Mouse (Mus musculus) CH12.LX (cell line): ENCODE results near the gene Fer. TPM values are rescaled to one million over a fixed set of nuclear protein-coding genes. Genes with fewer than 3 reads are reported as not detected.
A peak's percentile ranks its signal among the peaks of the same experiment; 100 is the strongest.

Experiments used
- DNase-seq: peaks from one replicate; pipeline ENCODE4 v3.0.0-alpha.2; 2013; ENCODE audit errors: extremely low read depth
- H3K27ac ChIP-seq: 2 replicates; pipeline ENCODE4 v1.5.1; 2012; ENCODE audit warnings: low read depth, mild to moderate bottlenecking, control low read depth, moderate library complexity; ENCODE audit not compliant: insufficient read depth
- H3K27me3 ChIP-seq: replicated peaks from 2 replicates; pipeline ENCODE3; 2012; ENCODE audit warnings: inconsistent platforms
- H3K36me3 ChIP-seq, 2 experiments: replicated peaks in 1 of 2; 2 replicates each; pipeline versions ENCODE3 to v1.6.1; 2012; ENCODE audit warnings: inconsistent platforms in 1 of 2, low read length in 1 of 2, mild to moderate bottlenecking in 1 of 2, mixed read lengths in 1 of 2, moderate library complexity in 1 of 2; ENCODE audit not compliant: control insufficient read depth in 1 of 2, insufficient read depth in 1 of 2
- H3K4me1 ChIP-seq, 2 experiments: 2 replicates each; pipeline ENCODE4 v1.6.1; 2012; ENCODE audit warnings: inconsistent platforms in 1 of 2, moderate library complexity in 1 of 2; ENCODE audit not compliant: insufficient read depth in 2 of 2, control insufficient read depth in 1 of 2
- H3K4me2 ChIP-seq: 2 replicates; pipeline ENCODE4 v1.6.1; 2012; ENCODE audit warnings: low read depth, mild to moderate bottlenecking, control low read depth; ENCODE audit not compliant: poor library complexity, insufficient read depth, severe bottlenecking
- H3K4me3 ChIP-seq, 3 experiments: fragments of 150-350 bp in 1 of 3; sonication (generic) in 1 of 3; replicated peaks in 1 of 3; 2 replicates each; pipeline versions ENCODE3 to v1.5.1; 2011 to 2012; ENCODE audit warnings: low read depth in 2 of 3, low read length in 2 of 3, mild to moderate bottlenecking in 2 of 3, moderate library complexity in 2 of 3, control low read depth in 1 of 3, improper control_type of control experiment in 1 of 3, inconsistent platforms in 1 of 3, mixed read lengths in 1 of 3; ENCODE audit not compliant: poor library complexity in 1 of 3
- H3K79me2 ChIP-seq: replicated peaks from 2 replicates; pipeline ENCODE4 v1.6.1; 2012; ENCODE audit warnings: mild to moderate bottlenecking, moderate library complexity; ENCODE audit not compliant: control insufficient read depth, poor library complexity, insufficient read depth, severe bottlenecking; ENCODE audit errors: extremely low read depth
- H3K9ac ChIP-seq: 2 replicates; pipeline ENCODE4 v1.6.1; 2012; ENCODE audit warnings: low read depth, mild to moderate bottlenecking, control low read depth, moderate library complexity; ENCODE audit not compliant: insufficient read depth
- H3K9me3 ChIP-seq: replicated peaks from 2 replicates; pipeline ENCODE3; 2012; ENCODE audit warnings: low read length, inconsistent platforms, mixed read lengths
- BHLHE40 ChIP-seq: IDR thresholded peaks from 2 replicates; pipeline ENCODE4 v1.6.1; 2011; ENCODE audit warnings: mild to moderate bottlenecking, low read depth, low read length, improper control_type of control experiment
- E2F4 ChIP-seq: IDR thresholded peaks from 2 replicates; pipeline ENCODE4 v1.6.1; 2011; ENCODE audit warnings: low read depth, low read length, improper control_type of control experiment; ENCODE audit not compliant: insufficient replicate concordance
- ETS1 ChIP-seq: conservative IDR thresholded peaks from 2 replicates; pipeline ENCODE4 v1.6.1; 2012; ENCODE audit warnings: low read depth, mild to moderate bottlenecking, inconsistent platforms, low read length, improper control_type of control experiment, moderate library complexity
- GABPA ChIP-seq: IDR thresholded peaks from 2 replicates; pipeline ENCODE4 v1.6.1; 2012; ENCODE audit warnings: low read depth, low read length, improper control_type of control experiment, inconsistent platforms; ENCODE audit not compliant: insufficient replicate concordance
- HCFC1 ChIP-seq: IDR thresholded peaks from 2 replicates; pipeline ENCODE4 v1.6.1; 2012; ENCODE audit warnings: low read depth, mild to moderate bottlenecking, inconsistent platforms, low read length, improper control_type of control experiment
- MAZ ChIP-seq: IDR thresholded peaks from 2 replicates; pipeline ENCODE4 v1.6.1; 2012; ENCODE audit warnings: low read depth, mild to moderate bottlenecking, inconsistent platforms, low read length, improper control_type of control experiment, moderate library complexity
- MEF2A ChIP-seq: IDR thresholded peaks from 2 replicates; pipeline ENCODE4 v1.6.1; 2014; ENCODE audit warnings: low read depth, mild to moderate bottlenecking, inconsistent platforms, low read length, improper control_type of control experiment, borderline replicate concordance
- POLR2A ChIP-seq: IDR thresholded peaks from 2 replicates; pipeline ENCODE4 v1.6.1; 2011; ENCODE audit warnings: low read depth, mild to moderate bottlenecking, improper control_type of control experiment, low read length
- RAD21 ChIP-seq: IDR thresholded peaks from 2 replicates; pipeline ENCODE4 v1.6.1; 2011; ENCODE audit warnings: low read depth, mild to moderate bottlenecking, low read length, improper control_type of control experiment, moderate library complexity
- SIN3A ChIP-seq: IDR thresholded peaks from 2 replicates; pipeline ENCODE4 v1.6.1; 2012; ENCODE audit warnings: low read length, improper control_type of control experiment, inconsistent platforms
- TCF12 ChIP-seq: IDR thresholded peaks from 2 replicates; pipeline ENCODE4 v1.6.1; 2014; ENCODE audit warnings: low read depth, mild to moderate bottlenecking, inconsistent platforms, low read length, improper control_type of control experiment
- ZC3H11A ChIP-seq: IDR thresholded peaks from 2 replicates; pipeline ENCODE4 v1.6.1; 2012; ENCODE audit warnings: low read depth, mild to moderate bottlenecking, inconsistent platforms, low read length, improper control_type of control experiment
- ZKSCAN1 ChIP-seq: IDR thresholded peaks from 2 replicates; pipeline ENCODE4 v1.6.1; 2012; ENCODE audit warnings: low read depth, inconsistent platforms, low read length, improper control_type of control experiment, borderline replicate concordance
- dilution Hi-C: fragments of 300-500 bp; cut with MboI; formaldehyde crosslinking; loops from 2 replicates; pipeline ENCODE4 v1.14.3; 2020; ENCODE audit warnings: low sequenced_read_pairs; ENCODE audit not compliant: extremely low pct_unique_long_range_greater_than_20kb, extremely low pct_ligation_motif_present
- in situ Hi-C: fragments of 300-500 bp; cut with MboI; formaldehyde crosslinking; loops from 3 replicates; pipeline ENCODE4 v1.14.3; 2019; ENCODE audit warnings: low sequenced_read_pairs, low pct_ligation_motif_present, low pct_unique_long_range_greater_than_20kb, mixed read lengths
- polyA plus RNA-seq: library from polyadenylated mRNA; unstranded; fragments of >175 nt; gene quantifications from 2 replicates; pipeline ENCODE4 v1.2.1, GENCODE M21; 2012; ENCODE audit warnings: low read depth; ENCODE audit not compliant: insufficient read length
- total RNA-seq, 2 experiments: library from RNA; depleted of rRNA; stranded (reverse); fragments of 300-350 nt in 1 of 2; fragments of >200 nt in 1 of 2; gene quantifications; 2 replicates each; pipeline ENCODE4 v1.2.3; 2012 to 2014

Gene Fer
- total and polyA plus RNA-seq, 3 experiments, result 4.3 to 4.9 (median 4.5) TPM

DNA sequence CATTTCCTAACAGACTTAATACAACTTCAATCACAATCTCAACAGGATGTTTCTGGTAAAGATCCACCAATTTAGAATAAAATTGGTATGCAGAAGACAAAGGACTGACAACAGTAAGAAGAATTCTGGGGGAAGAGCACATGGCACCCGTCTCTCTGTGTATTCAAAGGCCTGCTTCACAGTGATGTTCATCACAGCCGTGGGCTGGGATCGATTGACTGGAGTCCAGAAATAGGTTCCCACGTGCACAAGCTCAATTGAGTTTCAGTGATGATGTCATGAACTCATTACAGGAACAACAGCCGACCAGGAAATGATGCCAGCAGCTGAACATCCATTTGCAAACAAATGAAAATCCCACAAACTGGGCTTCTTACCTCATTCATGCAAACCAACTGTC is 320.3 kb downstream of the Fer start:
- Histone ChIP-seq H3K27me3 (no peaks in the 10 kb centered on the region), H3K9ac (no peak overlapping the region), H3K4me1 (peaks cover 3 to 18% of the 10 kb centered on the region in 2 experiments; a peak in 3 of 4 replicates), H3K9me3 (no peaks in the 10 kb centered on the region), H3K79me2 (no peaks in the 10 kb centered on the region), H3K4me3 (no peak overlapping the region), H3K27ac (no peak overlapping the region), H3K36me3 (no peaks in the 10 kb centered on the region), H3K4me2 (no peak overlapping the region)
- dilution Hi-C loops, result no loop called here
- TF ChIP-seq E2F4 (no peak), GABPA (no peak), ZC3H11A (no peak), RAD21 (no peak), ETS1 (peak; percentile 27; the same call in 1 of the 2 replicates), SIN3A (no peak), ZKSCAN1 (no peak), MAZ (no peak), POLR2A (no peak), BHLHE40 (peak; percentile 79), TCF12 (no peak), HCFC1 (no peak), MEF2A (peak; percentile 42; the same call in 1 of the 2 replicates)
- DNase-seq, result peak; percentile 27
- in situ Hi-C loops, result no loop called here

Other genes with a start within 250 kb of the Fer start
- not detected in 2 replicates for gene A930002H24Rik, start 729 bp downstream of the Fer start, total RNA-seq (2012; rRNA removed)
- gene A930002H24Rik, start 729 bp downstream of the Fer start, total RNA-seq (2014; rRNA removed), result not detected in 2 replicates
- gene A930002H24Rik, start 729 bp downstream of the Fer start, polyA plus RNA-seq, result not detected in 2 replicates